Mouse (Mus musculus) gastrocnemius, postnatal 4 days (tissue): ENCODE data around the gene Gm11397. TPM values are rescaled to one million over a fixed set of nuclear protein-coding genes. Genes with fewer than 3 reads are reported as not detected.
"Not testable (repeated sequence)": the region's sequence is repeated elsewhere in the genome, so short reads cannot be mapped to it uniquely, and the experiment has no call there.

Experiments used
- DNase-seq, 2 experiments: peaks; one replicate each; pipeline ENCODE4 v3.0.0; 2021 to 2022; ENCODE audit warnings: low spot score in 2 of 2, mixed read lengths in 2 of 2
- long read RNA-seq, 2 experiments: library from polyadenylated mRNA; stranded (forward); transcript quantifications; one replicate each; pipeline ENCODE4 v2.0.0; 2021
- total RNA-seq, 2 experiments: library from RNA; stranded (reverse); gene quantifications; 2 replicates each; pipeline ENCODE4 v1.2.3; 2021

Gm11397 gene
- not detected for total RNA-seq
- long read RNA-seq, experiment 1, result 0 reads
- long read RNA-seq, experiment 2, result 0 reads

GRCm38 (mm10) chr13:33395461-33395860, at the start of gene Gm11397:
TSS of gene Gm11397 (plus strand) at chr13:33395761.
- DNase-seq, result not testable (repeated sequence)

- not testable (repeated sequence) for DNase-seq
Measured at GRCm38 (mm10) chr13:33356666-33357065, 38.9 kb upstream of the Gm11397 start.

- not testable (repeated sequence) for DNase-seq
Measured at GRCm38 (mm10) chr13:33432714-33433113, 37.2 kb downstream of the Gm11397 start.

Other genes with a start within 250 kb of the Gm11397 start
- gene Serpinb9c, start 236.0 kb upstream of the Gm11397 start, total RNA-seq, result not detected
- not detected for gene Serpinb9d, start 202.8 kb upstream of the Gm11397 start, total RNA-seq
- gene Serpinb9e, start 146.1 kb upstream of the Gm11397 start, total RNA-seq, result not detected
- not detected for gene Serpinb9f, start 71.7 kb upstream of the Gm11397 start, total RNA-seq
- gene Serpinb9g, start 89.0 kb downstream of the Gm11397 start, total RNA-seq, result not detected